Mouse (Mus musculus): Measurements from ENCODE around the gene Col4a5.

DNA sequence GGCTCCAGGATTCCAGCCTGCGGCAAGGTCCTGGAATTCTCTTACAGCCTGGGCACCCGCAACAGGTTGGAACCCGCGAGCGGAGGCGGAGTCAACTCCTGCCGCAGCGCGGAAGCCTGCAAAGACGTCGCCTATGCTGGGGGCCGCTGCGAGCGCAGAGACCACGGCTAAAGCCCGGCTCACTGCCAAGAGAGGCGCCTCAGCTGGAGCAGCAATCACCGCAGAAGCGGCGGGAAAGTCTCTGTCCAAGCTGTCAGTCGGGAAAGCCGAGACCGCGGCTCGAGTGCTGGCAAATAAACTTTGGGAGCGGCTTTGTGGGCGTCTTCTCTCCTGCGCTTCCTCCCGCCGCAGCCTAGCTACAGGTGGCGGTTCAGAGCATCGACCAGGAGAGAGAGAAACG is 246.5 kb downstream of the Col4a5 start:
- no peak for TF ChIP-seq GATA1 (IDR thresholded peaks at IDR 0.05; ENCODE audit: borderline replicate concordance, low read length)
- no peak for TF ChIP-seq FLI1 (IDR thresholded peaks at IDR 0.05; ENCODE audit: low read length)

Data from megakaryocyte, embryonic 14.5 days (primary cell).